Mouse (Mus musculus) limb, embryonic 14.5 days (tissue): ENCODE data around the gene Mrpl52. TPM values are rescaled to one million over a fixed set of nuclear protein-coding genes. Genes with fewer than 3 reads are reported as not detected.

ENCODE experiments used
- ATAC-seq: fragments of 200-750 bp; cut with Nextera tagmentation; 2 replicates; pipeline ENCODE4 v1.8.0; 2017; ENCODE audit warnings: low read depth, moderate number of reproducible peaks, moderate TSS enrichment; ENCODE audit not compliant: low FRiP score
- DNase-seq: peaks from one replicate; pipeline ENCODE4 v3.0.0-alpha.2; 2015; ENCODE audit warnings: low spot score
- H3K27ac ChIP-seq: fragments of 300-500 bp; sonication (generic); replicated peaks from 2 replicates; pipeline ENCODE4 v1.5.1; 2014; ENCODE audit warnings: low read depth, mild to moderate bottlenecking, low read length, moderate library complexity, mixed read lengths
- H3K27me3 ChIP-seq: fragments of 300-500 bp; sonication (generic); 2 replicates; pipeline ENCODE4 v1.6.1; 2014; ENCODE audit warnings: low read length, mixed read lengths; ENCODE audit not compliant: control insufficient read depth, insufficient read depth
- H3K36me3 ChIP-seq: fragments of 300-500 bp; sonication (generic); 2 replicates; pipeline ENCODE4 v1.6.1; 2014; ENCODE audit warnings: mild to moderate bottlenecking, low read length, moderate library complexity, mixed read lengths; ENCODE audit not compliant: control insufficient read depth, insufficient read depth
- H3K4me1 ChIP-seq: fragments of 300-500 bp; sonication (generic); 2 replicates; pipeline ENCODE4 v1.6.1; 2014; ENCODE audit warnings: antibody characterized with exemption, low read length, mixed read lengths; ENCODE audit not compliant: control insufficient read depth, insufficient read depth
- H3K4me2 ChIP-seq: fragments of 300-500 bp; sonication (generic); replicated peaks from 2 replicates; pipeline ENCODE4 v1.6.1; 2014; ENCODE audit warnings: low read depth, mild to moderate bottlenecking, low read length, moderate library complexity; ENCODE audit not compliant: severe bottlenecking
- H3K4me3 ChIP-seq: fragments of 300-500 bp; sonication (generic); replicated peaks from 2 replicates; pipeline ENCODE4 v1.5.1; 2014; ENCODE audit warnings: low read length
- H3K9ac ChIP-seq: fragments of 300-500 bp; sonication (generic); 2 replicates; pipeline ENCODE4 v1.6.1; 2014; ENCODE audit warnings: mild to moderate bottlenecking, low read depth, low read length, moderate library complexity; ENCODE audit not compliant: severe bottlenecking
- H3K9me3 ChIP-seq: fragments of 300-500 bp; sonication (generic); 2 replicates; pipeline ENCODE4 v1.6.1; 2016; ENCODE audit warnings: low read length; ENCODE audit not compliant: control insufficient read depth
- POLR2A ChIP-seq: fragments of 200-500 bp; IDR thresholded peaks from 2 replicates; pipeline ENCODE4 v1.8.0; 2012; ENCODE audit warnings: inconsistent platforms, mild to moderate bottlenecking, moderate library complexity, borderline replicate concordance; ENCODE audit not compliant: insufficient read depth, insufficient read length; ENCODE audit errors: extremely low read depth
- WGBS: fragments of 180-500 bp; shearing (Covaris S2); extraction: QIAGEN DNeasy Blood & Tissue Kit; methylation state at CpG from one replicate; pipeline ENCODE4 v1.1.7; 2014; 5-methylcytosine and 5-hydroxymethylcytosine counted together
- polyA plus RNA-seq, 2 experiments: library from polyadenylated mRNA; depleted of rRNA in 1 of 2; stranded (reverse) in 1 of 2; unstranded in 1 of 2; fragments of >200 nt; fragmentation: Nextera tagmentation in 1 of 2; extraction: Ambion mirVana in 1 of 2; gene quantifications; 2 replicates each; pipeline versions ENCODE4 v1.2.1 to v1.2.3; 2012 to 2014

Mrpl52 gene
- polyA plus RNA-seq, 2 experiments = 216 to 265 TPM

DNA sequence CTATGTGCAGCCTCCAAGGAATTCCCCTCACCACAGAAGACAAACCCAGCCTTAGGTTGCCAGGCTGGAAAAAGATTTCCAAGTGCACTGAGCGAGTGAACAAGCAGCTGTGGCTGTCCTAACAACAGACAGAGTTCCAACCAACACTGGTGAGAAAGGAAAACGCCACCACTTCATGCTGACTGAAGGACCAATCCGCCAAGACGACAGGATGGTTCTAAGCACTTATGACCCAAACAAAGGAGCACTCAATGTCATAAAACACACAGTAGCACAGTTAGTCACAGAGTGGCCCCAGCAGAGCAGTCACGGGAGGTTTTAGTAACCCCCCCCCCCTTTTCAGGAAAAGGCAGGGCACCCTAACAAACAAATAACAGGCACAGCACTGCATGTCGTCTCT lies 35.9 kb upstream of the Mrpl52 start:
- no peak overlapping the region for H3K27ac ChIP-seq
- no peaks in the 10 kb centered on the region for H3K27me3 ChIP-seq
- H3K4me2 ChIP-seq = no peak overlapping the region
- no peak overlapping the region for H3K9ac ChIP-seq
- H3K36me3 ChIP-seq = no peaks in the 10 kb centered on the region
- ATAC-seq (no peak), DNase-seq (no peak)
- WGBS = 44% methylated on average over 6 of the region's 6 CpGs
- no peak for TF ChIP-seq POLR2A
- H3K4me1 ChIP-seq = no peaks in the 10 kb centered on the region
- H3K4me3 ChIP-seq = no peak overlapping the region
- H3K9me3 ChIP-seq = no peaks in the 10 kb centered on the region

DNA sequence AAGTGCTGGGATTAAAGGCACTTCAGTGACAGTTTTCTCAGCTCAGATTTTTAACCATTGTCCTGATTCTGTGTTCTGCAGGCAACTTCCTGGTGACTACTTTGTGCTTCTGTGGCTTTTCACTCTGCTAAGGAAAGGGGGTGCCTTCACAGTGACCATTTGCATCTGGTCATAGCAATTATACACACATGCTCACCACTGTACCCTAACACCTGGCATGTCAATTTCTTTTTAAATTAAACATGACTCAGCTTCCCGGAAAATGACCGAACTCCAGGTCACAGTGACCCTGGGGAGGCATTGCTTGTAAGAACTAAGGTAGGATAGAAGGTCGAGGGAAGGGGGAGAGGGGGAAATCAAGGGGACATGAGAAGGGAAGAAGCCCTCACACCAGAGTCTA lies 32.9 kb upstream of the Mrpl52 start:
- WGBS = 68% methylated on average over 3 of the region's 3 CpGs
- no peak overlapping the region for H3K27ac ChIP-seq
- no peaks in the 10 kb centered on the region for H3K27me3 ChIP-seq
- H3K4me2 ChIP-seq = no peak overlapping the region
- ATAC-seq (no peak), DNase-seq (no peak)
- H3K36me3 ChIP-seq = no peaks in the 10 kb centered on the region
- no peak for TF ChIP-seq POLR2A
- H3K4me1 ChIP-seq = no peaks in the 10 kb centered on the region
- H3K4me3 ChIP-seq = no peak overlapping the region
- no peaks in the 10 kb centered on the region for H3K9me3 ChIP-seq
- no peak overlapping the region for H3K9ac ChIP-seq

DNA sequence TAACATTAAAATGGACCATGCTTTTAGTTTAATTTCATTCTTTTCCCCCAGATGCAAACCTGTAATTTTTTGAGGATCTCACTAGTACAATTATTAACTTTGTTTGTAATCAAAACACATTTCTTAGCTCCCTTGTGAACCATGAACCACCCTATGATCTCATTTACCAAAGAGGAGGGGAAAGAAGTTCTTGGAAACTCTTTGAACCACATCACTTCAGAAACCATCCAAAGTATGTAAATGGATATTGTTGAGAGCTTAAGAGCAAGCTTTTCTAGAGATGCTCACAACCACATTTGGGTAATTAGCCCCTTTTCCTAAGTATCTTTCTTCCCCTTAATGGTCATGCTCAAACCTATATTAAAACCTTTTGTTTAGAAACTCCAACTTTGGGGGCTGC lies 32.4 kb upstream of the Mrpl52 start:
- no peak overlapping the region for H3K4me2 ChIP-seq
- no peaks in the 10 kb centered on the region for H3K4me1 ChIP-seq
- H3K4me3 ChIP-seq = no peak overlapping the region
- H3K36me3 ChIP-seq = no peaks in the 10 kb centered on the region
- no peak overlapping the region for H3K9ac ChIP-seq
- no peaks in the 10 kb centered on the region for H3K27me3 ChIP-seq
- no peaks in the 10 kb centered on the region for H3K9me3 ChIP-seq
- ATAC-seq (no peak), DNase-seq (no peak)
- no peak overlapping the region for H3K27ac ChIP-seq
- TF ChIP-seq POLR2A = no peak

DNA sequence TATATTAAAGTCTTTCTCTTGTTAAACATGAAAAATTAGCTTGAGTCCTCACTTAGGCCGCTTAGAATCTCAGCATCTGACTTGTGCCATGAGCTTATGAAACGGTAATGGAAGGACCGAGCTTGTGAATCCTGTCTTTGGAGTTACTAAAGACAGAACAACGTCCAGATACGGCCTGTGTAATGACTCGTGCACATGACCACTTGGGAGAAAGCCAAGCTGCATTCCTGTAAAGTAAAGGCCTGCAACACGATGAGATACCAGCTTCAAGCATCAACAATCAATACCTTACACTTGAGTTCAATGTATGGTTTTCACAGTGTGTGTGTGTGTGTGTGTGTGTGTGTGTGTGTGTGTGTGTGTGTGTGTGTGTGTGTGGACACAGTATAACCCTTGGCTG lies 30.0 kb upstream of the Mrpl52 start:
- Histone ChIP-seq H3K4me2 (no peak overlapping the region), H3K36me3 (no peaks in the 10 kb centered on the region), H3K27me3 (no peaks in the 10 kb centered on the region), H3K4me3 (no peak overlapping the region), H3K9ac (no peak overlapping the region), H3K27ac (no peak overlapping the region), H3K4me1 (no peaks in the 10 kb centered on the region; the same call in 1 of the 2 replicates), H3K9me3 (no peaks in the 10 kb centered on the region)
- no peak for ATAC-seq
- no peak for DNase-seq
- 78% methylated on average over 7 of the region's 7 CpGs for WGBS
- no peak for TF ChIP-seq POLR2A

- Histone ChIP-seq H3K4me2 (no peak overlapping the region), H3K27ac (no peak overlapping the region), H3K27me3 (no peaks in the 10 kb centered on the region), H3K36me3 (no peaks in the 10 kb centered on the region), H3K4me1 (no peaks in the 10 kb centered on the region; the same call in 1 of the 2 replicates), H3K4me3 (no peak overlapping the region), H3K9me3 (no peaks in the 10 kb centered on the region), H3K9ac (no peak overlapping the region)
- DNase-seq (no peak), ATAC-seq (no peak)
- no peak for TF ChIP-seq POLR2A
- WGBS = 53% methylated on average over 7 of the region's 7 CpGs
Measured at GRCm38 (mm10) chr14:54397872-54398527, 28.7 kb upstream of the Mrpl52 start.

- DNase-seq (no peak), ATAC-seq (no peak)
Measured at GRCm38 (mm10) chr14:54398528-54398916, 28.2 kb upstream of the Mrpl52 start.

More at GRCm38 (mm10) chr14:54398528-54398916, 28.2 kb upstream of the Mrpl52 start:
- H3K36me3 ChIP-seq = no peaks in the 10 kb centered on the region
- no peak overlapping the region for H3K4me3 ChIP-seq
- no peak overlapping the region for H3K27ac ChIP-seq
- H3K4me1 ChIP-seq = no peaks in the 10 kb centered on the region; the same call in 1 of the 2 replicates
- no peaks in the 10 kb centered on the region for H3K27me3 ChIP-seq
- no peaks in the 10 kb centered on the region for H3K9me3 ChIP-seq
- no peak overlapping the region for H3K4me2 ChIP-seq
- WGBS = 68% methylated on average over 7 of the region's 7 CpGs
- no peak for TF ChIP-seq POLR2A
- H3K9ac ChIP-seq = no peak overlapping the region
